Mouse (Mus musculus) neural tube, embryonic 10.5 days (tissue): ENCODE measurements around the gene Dpm2.
A peak's percentile ranks its signal among the peaks of the same experiment; 100 is the strongest.

Experiments
- DNase-seq: peaks from one replicate; pipeline ENCODE4 v3.0.0-alpha.2; 2017; ENCODE audit warnings: low spot score; ENCODE audit errors: extremely low spot score

Gene Dpm2

GRCm38 (mm10) chr2:32582830-32583799, 12.5 kb downstream of the Dpm2 start:
- peak; percentile 82 for DNase-seq

GRCm38 (mm10) chr2:32585149-32585714, 14.6 kb downstream of the Dpm2 start:
- no peak for DNase-seq

- peak; percentile 93 for DNase-seq
These were observed 16.3 kb downstream of the Dpm2 start, which contains the start of gene St6galnac4 for GRCm38 (mm10) chr2:32586871-32587351. Gene St6galnac4, plus strand, starts transcription at chr2:32587095.

GRCm38 (mm10) chr2:32587731-32588321, 17.2 kb downstream of the Dpm2 start:
- no peak for DNase-seq

- DNase-seq: no peak
These were observed 18.6 kb downstream of the Dpm2 start for GRCm38 (mm10) chr2:32589213-32589795.

GRCm38 (mm10) chr2:32590224-32590623, 19.6 kb downstream of the Dpm2 start:
- DNase-seq: no peak

GRCm38 (mm10) chr2:32591249-32591648, 20.6 kb downstream of the Dpm2 start:
- DNase-seq: no peak

- no peak for DNase-seq
These were observed 26.1 kb downstream of the Dpm2 start for GRCm38 (mm10) chr2:32596725-32597124.

GRCm38 (mm10) chr2:32597248-32597647, 26.6 kb downstream of the Dpm2 start:
- DNase-seq: no peak

GRCm38 (mm10) chr2:32597699-32598098, 27.0 kb downstream of the Dpm2 start:
- DNase-seq: no peak

- DNase-seq: no peak
These were observed 27.8 kb downstream of the Dpm2 start for GRCm38 (mm10) chr2:32598506-32598905.

GRCm38 (mm10) chr2:32599409-32599808, 28.8 kb downstream of the Dpm2 start, which contains the start of gene St6galnac6:
Gene St6galnac6, plus strand, starts transcription at chr2:32599709.
- no peak for DNase-seq

GRCm38 (mm10) chr2:32601417-32602065, 30.9 kb downstream of the Dpm2 start:
- no peak for DNase-seq

GRCm38 (mm10) chr2:32602600-32603054, 32.0 kb downstream of the Dpm2 start:
- DNase-seq: peak; percentile 92

- no peak for DNase-seq
These were observed 34.0 kb downstream of the Dpm2 start for GRCm38 (mm10) chr2:32604631-32605030.

- peak; percentile 83 for DNase-seq
These were observed 35.8 kb downstream of the Dpm2 start for GRCm38 (mm10) chr2:32606161-32607142.

GRCm38 (mm10) chr2:32607262-32607947, 36.7 kb downstream of the Dpm2 start:
- peak; percentile 63 for DNase-seq

GRCm38 (mm10) chr2:32608141-32608777, 37.6 kb downstream of the Dpm2 start:
- peak; percentile 72 for DNase-seq
